Mouse (Mus musculus): ENCODE data around the gene Lamc1. TPM values are rescaled to one million over a fixed set of nuclear protein-coding genes. Genes with fewer than 3 reads are reported as not detected.

Gene Lamc1
- total RNA-seq, 2 experiments from 2014 or later = 79.6 to 103 TPM

GRCm38 (mm10) chr1:153333296-153334121 is 923 bp upstream of the Lamc1 start:
- peak; percentile 27 to 36 for DNase-seq
- intact Hi-C loops (cut with DNase I) = loop anchor here (5.0 kb wide), 2 partner anchors 54 to 71 kb away; no protein-coding TSS in a partner anchor

- intact Hi-C loops (cut with DNase I) = loop anchor here (5.0 kb wide), 2 partner anchors 55 to 70 kb away; no protein-coding TSS in a partner anchor
- peak; percentile 40 to 63 for DNase-seq
Measured at GRCm38 (mm10) chr1:153331796-153332443, 666 bp downstream of the Lamc1 start.

- DNase-seq = no peak
- intact Hi-C loops (cut with DNase I) = loop anchor here (5.0 kb wide), 2 partner anchors 56 to 69 kb away; no protein-coding TSS in a partner anchor
Measured at GRCm38 (mm10) chr1:153331206-153331605, 1.4 kb downstream of the Lamc1 start.

- intact Hi-C loops (cut with DNase I) = no loop called here
- DNase-seq = no peak
Measured at GRCm38 (mm10) chr1:153329306-153329705, 3.3 kb downstream of the Lamc1 start.

GRCm38 (mm10) chr1:153327063-153327462 is 5.5 kb downstream of the Lamc1 start:
- intact Hi-C loops (cut with DNase I) = no loop called here
- no peak for DNase-seq

GRCm38 (mm10) chr1:153326226-153326625 is 6.4 kb downstream of the Lamc1 start:
- DNase-seq = no peak
- intact Hi-C loops (cut with DNase I) = no loop called here

- intact Hi-C loops (cut with DNase I) = no loop called here
- no peak for DNase-seq
Measured at GRCm38 (mm10) chr1:153321404-153321803, 11.2 kb downstream of the Lamc1 start.

- intact Hi-C loops (cut with DNase I) = no loop called here
- no peak for DNase-seq
Measured at GRCm38 (mm10) chr1:153320554-153321147, 11.9 kb downstream of the Lamc1 start.

GRCm38 (mm10) chr1:153320121-153320520 is 12.5 kb downstream of the Lamc1 start:
- intact Hi-C loops (cut with DNase I) = no loop called here
- DNase-seq = no peak

- no peak for DNase-seq
- intact Hi-C loops (cut with DNase I) = no loop called here
Measured at GRCm38 (mm10) chr1:153318741-153319140, 13.8 kb downstream of the Lamc1 start.

- intact Hi-C loops (cut with DNase I) = no loop called here
- no peak for DNase-seq
Measured at GRCm38 (mm10) chr1:153318287-153318686, 14.3 kb downstream of the Lamc1 start.

- no peak for DNase-seq
- intact Hi-C loops (cut with DNase I) = no loop called here
Measured at GRCm38 (mm10) chr1:153317486-153318260, 14.9 kb downstream of the Lamc1 start.

GRCm38 (mm10) chr1:153316956-153317355 is 15.6 kb downstream of the Lamc1 start:
- intact Hi-C loops (cut with DNase I) = no loop called here
- no peak for DNase-seq

GRCm38 (mm10) chr1:153316286-153316685 is 16.3 kb downstream of the Lamc1 start:
- intact Hi-C loops (cut with DNase I) = no loop called here
- no peak for DNase-seq

- DNase-seq = no peak
- intact Hi-C loops (cut with DNase I) = no loop called here
Measured at GRCm38 (mm10) chr1:153315121-153315520, 17.5 kb downstream of the Lamc1 start.

- no peak for DNase-seq
- intact Hi-C loops (cut with DNase I) = no loop called here
Measured at GRCm38 (mm10) chr1:153312992-153313391, 19.6 kb downstream of the Lamc1 start.

- intact Hi-C loops (cut with DNase I) = no loop called here
Measured at GRCm38 (mm10) chr1:153310190-153310589, 22.4 kb downstream of the Lamc1 start.

GRCm38 (mm10) chr1:153309310-153309709 is 23.3 kb downstream of the Lamc1 start:
- intact Hi-C loops (cut with DNase I) = no loop called here
- DNase-seq = no peak

More at GRCm38 (mm10) chr1:153310190-153310589, 22.4 kb downstream of the Lamc1 start:
- DNase-seq = no peak

GRCm38 (mm10) chr1:153308915-153309296 is 23.7 kb downstream of the Lamc1 start:
- DNase-seq = no peak

GRCm38 (mm10) chr1:153308179-153308914 is 24.2 kb downstream of the Lamc1 start:
- intact Hi-C loops (cut with DNase I) = no loop called here
- DNase-seq = peak; percentile 39 to 50

More at GRCm38 (mm10) chr1:153308915-153309296, 23.7 kb downstream of the Lamc1 start:
- intact Hi-C loops (cut with DNase I) = no loop called here

All from gastrocnemius, postnatal 36 days (tissue).